Mouse (Mus musculus) megakaryocyte progenitor cell, adult 5-6 weeks (primary cell): ENCODE measurements around the gene Olfr1111. TPM values are rescaled to one million over a fixed set of nuclear protein-coding genes. Genes with fewer than 3 reads are reported as not detected.
"Not testable (repeated sequence)": the region's sequence is repeated elsewhere in the genome, so short reads cannot be mapped to it uniquely, and the experiment has no call there.

Source experiments
- ATAC-seq: replicated peaks from 2 replicates; pipeline ENCODE4 v1.8.0; 2016; ENCODE audit warnings: mild to moderate bottlenecking, moderate TSS enrichment, inconsistent platforms; ENCODE audit not compliant: poor library complexity
- total RNA-seq, 2 experiments: library from RNA; stranded (forward) in 1 of 2; stranded (reverse) in 1 of 2; fragments of 157-497, 149-512 nt in 1 of 2; fragments of 200-1000 nt in 1 of 2; gene quantifications; 2 replicates each; pipeline versions ENCODE4 v1.2.3 to v1.2.4; 2015 to 2017

Gene Olfr1111
- total RNA-seq (2015) (not detected in 2 replicates), total RNA-seq (2017) (not detected in 2 replicates)

GRCm38 (mm10) chr2:87152524-87152923 is at the start of gene Olfr1111:
TSS of gene Olfr1111 (minus strand) at chr2:87152624.
- ATAC-seq: no peak

GRCm38 (mm10) chr2:87187498-87187897 is 35.1 kb upstream of the Olfr1111 start, which contains the start of gene Olfr1112:
TSS of gene Olfr1112 (plus strand) at chr2:87187798.
- ATAC-seq: no peak

DNA sequence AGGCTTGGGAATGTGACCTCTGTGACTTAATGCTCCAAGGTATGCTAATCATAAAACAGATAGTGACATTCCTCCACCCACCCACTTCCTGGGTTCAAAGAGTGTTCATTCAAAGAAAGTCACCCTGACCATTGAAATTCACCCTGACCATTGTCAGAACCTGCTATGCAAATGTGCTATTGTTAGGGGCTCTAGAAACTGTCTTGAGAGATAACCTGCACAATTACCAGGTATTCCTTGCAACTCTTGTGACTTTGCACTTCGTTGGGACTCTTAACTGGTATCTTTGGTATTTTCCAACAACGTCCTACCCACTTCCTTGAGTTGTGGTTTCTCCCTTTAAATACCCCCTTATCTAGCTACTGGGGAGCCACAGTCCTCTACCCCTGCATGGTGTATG is 15.3 kb upstream of the Olfr1111 start:
- ATAC-seq: not testable (repeated sequence)

DNA sequence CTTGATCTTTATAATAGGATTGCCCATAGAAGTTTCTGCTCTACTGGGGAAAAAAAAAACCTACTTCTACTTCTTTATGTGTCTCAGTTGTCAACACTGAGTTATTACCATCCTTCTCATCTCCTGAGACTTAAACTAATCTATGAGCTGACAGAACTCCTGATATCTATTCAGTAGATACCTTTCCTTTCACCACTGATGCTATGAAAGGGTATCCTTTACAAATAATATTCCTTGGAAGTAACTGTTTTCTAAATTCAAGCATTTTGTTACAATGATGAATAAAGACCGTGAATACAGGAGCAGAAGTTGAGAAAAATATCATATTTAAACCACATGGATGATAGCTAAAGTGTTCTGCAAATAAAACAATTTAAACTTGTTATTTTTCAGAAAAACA is 12.2 kb downstream of the Olfr1111 start, which contains the start of gene Olfr1110:
Olfr1110 (minus strand) TSS at position 101 of the 400 bp plus-strand sequence.
- no peak for ATAC-seq

DNA sequence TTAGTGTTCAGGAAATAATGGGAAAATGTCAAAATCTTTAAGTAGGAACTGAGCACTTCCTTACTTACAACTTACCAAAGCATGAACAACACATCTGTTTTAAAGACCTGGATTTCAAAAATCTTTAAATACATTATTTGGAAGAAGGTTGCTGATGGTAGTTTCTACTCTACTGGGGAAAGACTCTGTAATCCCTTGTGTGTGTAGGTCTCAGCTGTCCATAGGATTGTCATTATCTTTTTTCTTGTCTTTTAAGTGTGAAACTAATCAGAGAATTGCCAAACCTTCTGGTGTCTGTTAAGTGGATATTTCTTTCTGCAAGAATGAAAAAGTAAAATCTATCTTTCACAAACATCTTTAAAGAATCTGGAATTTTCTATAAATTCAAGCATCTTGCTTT is 38.0 kb downstream of the Olfr1111 start, which contains the start of gene Olfr259:
Olfr259 (minus strand) TSS at position 101 of the 400 bp plus-strand sequence.
- ATAC-seq: no peak

Other genes with a start within 250 kb of the Olfr1111 start
- not detected in 2 replicates for gene Olfr1098, start 228.1 kb downstream of the Olfr1111 start, total RNA-seq (2015)
- not detected in 2 replicates for gene Olfr1098, start 228.1 kb downstream of the Olfr1111 start, total RNA-seq (2017)
- gene Olfr1099, start 191.9 kb downstream of the Olfr1111 start, total RNA-seq (2015): not detected in 2 replicates
- gene Olfr1099, start 191.9 kb downstream of the Olfr1111 start, total RNA-seq (2017): not detected in 2 replicates
- not detected in 2 replicates for gene Olfr1100, start 172.7 kb downstream of the Olfr1111 start, total RNA-seq (2015)
- gene Olfr1100, start 172.7 kb downstream of the Olfr1111 start, total RNA-seq (2017): not detected in 2 replicates
- gene Olfr1101, start 161.4 kb downstream of the Olfr1111 start, total RNA-seq (2015): not detected in 2 replicates
- not detected in 2 replicates for gene Olfr1101, start 161.4 kb downstream of the Olfr1111 start, total RNA-seq (2017)
- gene Olfr1102, start 154.2 kb downstream of the Olfr1111 start, total RNA-seq (2015): not detected in 2 replicates
- gene Olfr1102, start 154.2 kb downstream of the Olfr1111 start, total RNA-seq (2017): not detected in 2 replicates
- not detected in 2 replicates for gene Olfr1104, start 125.5 kb downstream of the Olfr1111 start, total RNA-seq (2015)
- gene Olfr1104, start 125.5 kb downstream of the Olfr1111 start, total RNA-seq (2017): not detected in 2 replicates
- gene Olfr1105, start 116.1 kb downstream of the Olfr1111 start, total RNA-seq (2015): not detected in 2 replicates
- gene Olfr1105, start 116.1 kb downstream of the Olfr1111 start, total RNA-seq (2017): not detected in 2 replicates
- gene Olfr1106, start 100.4 kb downstream of the Olfr1111 start, total RNA-seq (2015): not detected in 2 replicates
- not detected in 2 replicates for gene Olfr1106, start 100.4 kb downstream of the Olfr1111 start, total RNA-seq (2017)
- gene Olfr1107, start 76.8 kb downstream of the Olfr1111 start, total RNA-seq (2015): not detected in 2 replicates
- gene Olfr1107, start 76.8 kb downstream of the Olfr1111 start, total RNA-seq (2017): not detected in 2 replicates
- not detected in 2 replicates for gene Olfr1109, start 56.6 kb downstream of the Olfr1111 start, total RNA-seq (2015)
- not detected in 2 replicates for gene Olfr1109, start 56.6 kb downstream of the Olfr1111 start, total RNA-seq (2017)
- gene Olfr259, start 38.1 kb downstream of the Olfr1111 start, total RNA-seq (2015): not detected in 2 replicates
- not detected in 2 replicates for gene Olfr259, start 38.1 kb downstream of the Olfr1111 start, total RNA-seq (2017)
- gene Olfr1110, start 12.3 kb downstream of the Olfr1111 start, total RNA-seq (2015): not detected in 2 replicates
- gene Olfr1110, start 12.3 kb downstream of the Olfr1111 start, total RNA-seq (2017): not detected in 2 replicates
- not detected in 2 replicates for gene Olfr1112, start 35.2 kb upstream of the Olfr1111 start, total RNA-seq (2015)
- gene Olfr1112, start 35.2 kb upstream of the Olfr1111 start, total RNA-seq (2017): not detected in 2 replicates
- not detected in 2 replicates for gene Olfr1113, start 56.3 kb upstream of the Olfr1111 start, total RNA-seq (2015)
- gene Olfr1113, start 56.3 kb upstream of the Olfr1111 start, total RNA-seq (2017): not detected in 2 replicates
- gene Olfr1115, start 95.4 kb upstream of the Olfr1111 start, total RNA-seq (2015): not detected in 2 replicates
- gene Olfr1115, start 95.4 kb upstream of the Olfr1111 start, total RNA-seq (2017): not detected in 2 replicates
- gene Olfr1116, start 114.9 kb upstream of the Olfr1111 start, total RNA-seq (2015): not detected in 2 replicates
- gene Olfr1116, start 114.9 kb upstream of the Olfr1111 start, total RNA-seq (2017): not detected in 2 replicates
- not detected in 2 replicates for gene Olfr1118, start 155.0 kb upstream of the Olfr1111 start, total RNA-seq (2015)
- gene Olfr1118, start 155.0 kb upstream of the Olfr1111 start, total RNA-seq (2017): not detected in 2 replicates
- not detected in 2 replicates for gene Olfr1120, start 202.2 kb upstream of the Olfr1111 start, total RNA-seq (2015)
- not detected in 2 replicates for gene Olfr1120, start 202.2 kb upstream of the Olfr1111 start, total RNA-seq (2017)
- gene Olfr1121, start 217.3 kb upstream of the Olfr1111 start, total RNA-seq (2015): not detected in 2 replicates
- not detected in 2 replicates for gene Olfr1121, start 217.3 kb upstream of the Olfr1111 start, total RNA-seq (2017)
- gene Olfr1122, start 233.2 kb upstream of the Olfr1111 start, total RNA-seq (2015): not detected in 2 replicates
- gene Olfr1122, start 233.2 kb upstream of the Olfr1111 start, total RNA-seq (2017): not detected in 2 replicates